8 mouse cellular contexts compared by ENCODE assay signal in the genomic region with DNA sequence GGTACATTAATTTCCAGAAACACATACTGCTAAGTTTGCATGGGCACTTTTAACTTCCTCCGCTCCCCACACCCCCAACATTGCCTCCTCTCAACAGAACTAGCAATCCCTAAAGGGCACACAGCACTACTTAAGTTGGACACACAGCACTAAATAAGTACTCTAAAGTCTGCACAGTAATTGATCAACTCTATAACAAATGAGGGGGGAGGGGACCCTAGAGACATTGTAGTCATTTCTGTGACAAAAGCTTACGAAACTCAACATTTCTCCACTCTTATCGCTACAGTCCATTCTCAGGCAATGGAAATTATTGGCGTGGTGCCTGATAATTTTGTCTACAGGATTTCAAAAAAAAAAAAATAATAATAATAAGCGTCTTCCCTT. TPM values are rescaled to one million over a fixed set of nuclear protein-coding genes. Genes with fewer than 3 reads are reported as not detected.
DNase-seq lines count a peak whose midpoint lies in the region; ATAC-seq and TF ChIP-seq lines count a peak whose summit lies in the region.

No protein-coding gene starts in this region.

- H3K4me2 ChIP-seq in hindbrain, postnatal 0 days (ENCODE audit: low read depth, low read length) = peak overlapping the region; percentile 90
- H3K4me2 ChIP-seq in midbrain, embryonic 15.5 days = peak overlapping the region; percentile 92

- peaks cover 4% of the 10 kb centered on the region; the same call in 1 of the 2 replicates for H3K4me1 ChIP-seq in hindbrain, postnatal 0 days (ENCODE audit: insufficient read depth, low read length)
- H3K4me1 ChIP-seq in midbrain, embryonic 15.5 days = peaks cover 22% of the 10 kb centered on the region

- peak; percentile 16 for DNase-seq in adrenal gland, adult 2 months
- no peak for DNase-seq in adrenal gland, postnatal 14 days
- peak; percentile 28 for DNase-seq in thymus, postnatal 14 days
- DNase-seq in thymus, adult 18-20 months = no peak
- peak; percentile 27 for DNase-seq in hindbrain, postnatal 0 days (ENCODE audit: low spot score)
- DNase-seq in cerebellum, postnatal 25 days = no peak
- DNase-seq in frontal cortex, postnatal 25 days (ENCODE audit: low spot score in 2 of 2) = no peak

- peak overlapping the region; percentile 59 for H3K9ac ChIP-seq in hindbrain, postnatal 0 days (replicated peaks; ENCODE audit: low read length)
- peak overlapping the region; percentile 6; the same call in 1 of the 2 replicates for H3K9ac ChIP-seq in midbrain, embryonic 15.5 days

- peak overlapping the region; percentile 82 for H3K27ac ChIP-seq in hindbrain, postnatal 0 days
- H3K27ac ChIP-seq in midbrain, embryonic 15.5 days = no peak overlapping the region

- H3K36me3 ChIP-seq in hindbrain, postnatal 0 days (ENCODE audit: insufficient read depth, low read length) = no peaks in the 10 kb centered on the region
- H3K36me3 ChIP-seq in midbrain, embryonic 15.5 days (replicated peaks) = no peaks in the 10 kb centered on the region

- WGBS in hindbrain, postnatal 0 days = 5% methylated on average over 5 of the region's 5 CpGs
- 9% methylated on average over 5 of the region's 5 CpGs for WGBS in midbrain, embryonic 15.5 days

- no peak for TF ChIP-seq CTCF in hindbrain, postnatal 0 days (IDR thresholded peaks at IDR 0.05; ENCODE audit: low read depth)

- no peak for ATAC-seq in hindbrain, postnatal 0 days
- no peak for ATAC-seq in midbrain, embryonic 15.5 days (replicated peaks)

- H3K9me3 ChIP-seq in hindbrain, postnatal 0 days (ENCODE audit: low read length) = no peaks in the 10 kb centered on the region
- no peaks in the 10 kb centered on the region for H3K9me3 ChIP-seq in midbrain, embryonic 15.5 days

- H3K4me3 ChIP-seq in hindbrain, postnatal 0 days (ENCODE audit: low read length) = peak overlapping the region; percentile 58
- peak overlapping the region; percentile 44 for H3K4me3 ChIP-seq in midbrain, embryonic 15.5 days

- no peaks in the 10 kb centered on the region; the same call in 1 of the 2 replicates for H3K27me3 ChIP-seq in hindbrain, postnatal 0 days (ENCODE audit: insufficient read depth, low read length)
- 0 out of 2 replicates have a peak, but pooled peaks cover 7% of the 10 kb centered on the region for H3K27me3 ChIP-seq in midbrain, embryonic 15.5 days (replicated peaks)

RNA-seq across cellular contexts. Expression of a gene that starts 0.8 kb away (rescaled TPM):
- 10 to 100 TPM; 18.9 to 21.8 TPM for total RNA-seq in adrenal gland, adult 2 months (2021)
- 25.0 and 26.8 TPM in 2 replicates for polyA plus RNA-seq in adrenal gland, adult 2 months (2012; rRNA removed)
- total RNA-seq in adrenal gland, postnatal 14 days (2021) = 50.8 and 66.3 TPM in 2 replicates
- 61.1 and 61.6 TPM in 2 replicates for total RNA-seq in hindbrain, postnatal 0 days (2014; rRNA removed)
- 40.9 and 46.9 TPM in 2 replicates for polyA plus RNA-seq in hindbrain, postnatal 0 days (2015; fragmentation: Nextera tagmentation; extraction: Ambion mirVana)
- 27.7 TPM in 2 replicates for polyA plus RNA-seq in midbrain, embryonic 15.5 days (2015; fragmentation: Nextera tagmentation; extraction: Ambion mirVana)

Comparison
In these comparisons a context has a peak if more than half of its experiments do, and no peak if none do; other contexts are left out.
1. DNase-seq: peak in adrenal gland, adult 2 months (single experiment), thymus, postnatal 14 days (single experiment) and hindbrain, postnatal 0 days (single experiment); none in adrenal gland, postnatal 14 days (single experiment), thymus, adult 18-20 months (0 of 2), cerebellum, postnatal 25 days (0 of 2) and frontal cortex, postnatal 25 days (0 of 2).